7 mouse cellular contexts compared by ENCODE assay signal in genomic region chr16:8738542-8739514, GRCm38 (mm10). TPM values are rescaled to one million over a fixed set of nuclear protein-coding genes. Genes with fewer than 3 reads are reported as not detected.
DNase-seq lines count a peak whose midpoint lies in the region; ATAC-seq and TF ChIP-seq lines count a peak whose summit lies in the region.

No protein-coding gene starts in this region.

- H3K9me3 ChIP-seq in embryonic facial prominence, embryonic 12.5 days, result no peaks in the 10 kb centered on the region
- no peaks in the 10 kb centered on the region for H3K9me3 ChIP-seq in limb, embryonic 13.5 days
- no peaks in the 10 kb centered on the region for H3K9me3 ChIP-seq in midbrain, embryonic 15.5 days

- TF ChIP-seq CTCF in heart, adult 2 months (IDR thresholded peaks at IDR 0.05), result no peak
- TF ChIP-seq CTCF in kidney, adult 2 months (conservative IDR thresholded peaks at IDR 0.05; ENCODE audit: insufficient read depth, insufficient read length, low read depth, low read length), result no peak

- ATAC-seq in embryonic facial prominence, embryonic 12.5 days (ENCODE audit: insufficient number of reproducible peaks, insufficient read depth, low FRiP score, low TSS enrichment), result peak; percentile 91
- ATAC-seq in limb, embryonic 13.5 days (ENCODE audit: low FRiP score, low read depth), result peak; percentile 92
- ATAC-seq in midbrain, embryonic 15.5 days (replicated peaks), result peak; percentile 92

- peak overlapping the region; percentile 60 for H3K4me2 ChIP-seq in embryonic facial prominence, embryonic 12.5 days (replicated peaks)
- peak overlapping the region; percentile 67 for H3K4me2 ChIP-seq in limb, embryonic 13.5 days (replicated peaks)
- H3K4me2 ChIP-seq in midbrain, embryonic 15.5 days, result peak overlapping the region; percentile 73

- peak; percentile 95 to 96 for DNase-seq in adrenal gland, postnatal 36 days
- peak; percentile 93 to 94 for DNase-seq in heart, adult 2 months
- peak; percentile 93 for DNase-seq in kidney, adult 2 months
- DNase-seq in spleen, adult 18-20 months, result peak; percentile 85 to 90

- H3K9ac ChIP-seq in embryonic facial prominence, embryonic 12.5 days, result peak overlapping the region; percentile 96
- H3K9ac ChIP-seq in heart, adult 2 months (ENCODE audit: low read depth, low read length), result peak overlapping the region; percentile 95
- peak overlapping the region; percentile 96 for H3K9ac ChIP-seq in limb, embryonic 13.5 days
- H3K9ac ChIP-seq in midbrain, embryonic 15.5 days, result peak overlapping the region; percentile 95

- no peaks in the 10 kb centered on the region for H3K36me3 ChIP-seq in embryonic facial prominence, embryonic 12.5 days
- peaks cover 6% of the 10 kb centered on the region for H3K36me3 ChIP-seq in heart, adult 2 months (ENCODE audit: control insufficient read depth, insufficient read depth, low read length)
- H3K36me3 ChIP-seq in kidney, adult 2 months (ENCODE audit: control insufficient read depth, insufficient read depth, low read length), result no peaks in the 10 kb centered on the region
- H3K36me3 ChIP-seq in limb, embryonic 13.5 days, result no peaks in the 10 kb centered on the region
- H3K36me3 ChIP-seq in midbrain, embryonic 15.5 days (replicated peaks), result no peaks in the 10 kb centered on the region

- peak; percentile 53; the same call in 1 of the 2 replicates for TF ChIP-seq POLR2A in heart, adult 2 months (IDR thresholded peaks at IDR 0.05; ENCODE audit: insufficient read depth, low read depth, low read length)
- peak; percentile 26 for TF ChIP-seq POLR2A in kidney, adult 2 months (IDR thresholded peaks at IDR 0.05; ENCODE audit: low read depth, low read length)

- peaks cover 9% of the 10 kb centered on the region for H3K79me2 ChIP-seq in heart, adult 2 months (replicated peaks; ENCODE audit: control insufficient read depth, insufficient read depth, low read length)

- H3K4me3 ChIP-seq in embryonic facial prominence, embryonic 12.5 days, result peak overlapping the region; percentile 97
- H3K4me3 ChIP-seq in heart, adult 2 months, result peak overlapping the region; percentile 60
- H3K4me3 ChIP-seq in kidney, adult 2 months (ENCODE audit: insufficient read depth, low read depth, low read length), result peak overlapping the region; percentile 96
- peak overlapping the region; percentile 97 for H3K4me3 ChIP-seq in limb, embryonic 13.5 days
- peak overlapping the region; percentile 97 for H3K4me3 ChIP-seq in midbrain, embryonic 15.5 days

- no peaks in the 10 kb centered on the region for H3K27me3 ChIP-seq in embryonic facial prominence, embryonic 12.5 days
- H3K27me3 ChIP-seq in heart, adult 2 months (ENCODE audit: control insufficient read depth, insufficient read depth, low read length), result no peaks in the 10 kb centered on the region
- no peaks in the 10 kb centered on the region for H3K27me3 ChIP-seq in kidney, adult 2 months (replicated peaks; ENCODE audit: control insufficient read depth, insufficient read depth, low read length)
- H3K27me3 ChIP-seq in limb, embryonic 13.5 days, result no peaks in the 10 kb centered on the region
- H3K27me3 ChIP-seq in midbrain, embryonic 15.5 days (replicated peaks), result no peaks in the 10 kb centered on the region

- intact Hi-C loops in heart, adult 2 months (cut with DNase I), result loop anchor here (5.0 kb wide), 2 partner anchors 93 to 97 kb away; partner anchors contain the start of gene 1810013L24Rik

- peaks cover 26% of the 10 kb centered on the region for H3K4me1 ChIP-seq in embryonic facial prominence, embryonic 12.5 days
- H3K4me1 ChIP-seq in heart, adult 2 months (ENCODE audit: control insufficient read depth, insufficient read depth, low read length), result peaks cover 15% of the 10 kb centered on the region
- peaks cover 25% of the 10 kb centered on the region for H3K4me1 ChIP-seq in kidney, adult 2 months (ENCODE audit: control insufficient read depth, insufficient read depth, low read length)
- peaks cover 34% of the 10 kb centered on the region for H3K4me1 ChIP-seq in limb, embryonic 13.5 days
- H3K4me1 ChIP-seq in midbrain, embryonic 15.5 days, result peaks cover 39% of the 10 kb centered on the region

- 2% methylated on average over 60 of the region's 126 CpGs for WGBS in embryonic facial prominence, embryonic 12.5 days
- 12% methylated on average over 101 of the region's 126 CpGs for WGBS in heart, adult 2 months
- 16% methylated on average over 123 of the region's 126 CpGs for WGBS in kidney, adult 2 months
- WGBS in limb, embryonic 13.5 days, result 2% methylated on average over 117 of the region's 126 CpGs
- 2% methylated on average over 65 of the region's 126 CpGs for WGBS in midbrain, embryonic 15.5 days

- peak overlapping the region; percentile 94 for H3K27ac ChIP-seq in embryonic facial prominence, embryonic 12.5 days
- peak overlapping the region; percentile 75 for H3K27ac ChIP-seq in heart, adult 2 months
- peak overlapping the region; percentile 98 for H3K27ac ChIP-seq in kidney, adult 2 months (ENCODE audit: insufficient read depth, low read depth, low read length)
- H3K27ac ChIP-seq in limb, embryonic 13.5 days, result peak overlapping the region; percentile 94
- H3K27ac ChIP-seq in midbrain, embryonic 15.5 days, result peak overlapping the region; percentile 96

- no peak for TF ChIP-seq EP300 in heart, adult 2 months (IDR thresholded peaks at IDR 0.05; ENCODE audit: insufficient read depth, low read depth, low read length)

RNA-seq across cellular contexts. Expression of gene Usp7, which starts 53.3 kb away (rescaled TPM):
- 100 to 1,000 TPM; 106 to 111 TPM for total RNA-seq in adrenal gland, postnatal 36 days (2021)
- 29.5 and 35.1 TPM in 2 replicates for polyA plus RNA-seq in embryonic facial prominence, embryonic 12.5 days (2016; fragmentation: Nextera tagmentation; extraction: Ambion mirVana)
- 10 to 100 TPM; 45.6 to 49.0 TPM for total RNA-seq in heart, adult 2 months (2021)
- polyA plus RNA-seq in heart, adult 2 months (2012; rRNA removed), result 19.4 and 30.7 TPM in 2 replicates
- polyA plus RNA-seq in kidney, adult 2 months (2012; rRNA removed), result 20.6 and 26.2 TPM in 2 replicates
- 31.9 and 36.8 TPM in 2 replicates for polyA plus RNA-seq in limb, embryonic 13.5 days (2015; fragmentation: Nextera tagmentation; extraction: Ambion mirVana)
- polyA plus RNA-seq in midbrain, embryonic 15.5 days (2015; fragmentation: Nextera tagmentation; extraction: Ambion mirVana), result 32.2 and 34.2 TPM in 2 replicates

RNA-seq across cellular contexts. Expression of gene Gm5767, which starts 58.3 kb away (rescaled TPM):
- not detected for total RNA-seq in adrenal gland, postnatal 36 days (2021)
- not detected in 2 replicates for polyA plus RNA-seq in embryonic facial prominence, embryonic 12.5 days (2016; fragmentation: Nextera tagmentation; extraction: Ambion mirVana)
- total RNA-seq in heart, adult 2 months (2021), result not detected
- polyA plus RNA-seq in heart, adult 2 months (2012; rRNA removed), result 0.39 TPM in 1 of 2 replicates, not detected in the other
- polyA plus RNA-seq in kidney, adult 2 months (2012; rRNA removed), result 0.56 and 0.64 TPM in 2 replicates
- polyA plus RNA-seq in limb, embryonic 13.5 days (2015; fragmentation: Nextera tagmentation; extraction: Ambion mirVana), result not detected in 2 replicates
- polyA plus RNA-seq in midbrain, embryonic 15.5 days (2015; fragmentation: Nextera tagmentation; extraction: Ambion mirVana), result 0.31 and 0.40 TPM in 2 replicates

Comparison
In these comparisons a context has a peak if more than half of its experiments do, and no peak if none do; other contexts are left out.
1. Peak in every context shown above with its lines: DNase-seq, ATAC-seq, H3K4me3 ChIP-seq and H3K27ac ChIP-seq.